Mouse (Mus musculus) large intestine, adult 2 months (tissue): ENCODE measurements around the gene Brk1. TPM values are rescaled to one million over a fixed set of nuclear protein-coding genes. Genes with fewer than 3 reads are reported as not detected.
A peak's percentile ranks its signal among the peaks of the same experiment; 100 is the strongest.

ENCODE experiments used
- DNase-seq: peaks from one replicate; pipeline ENCODE4 v3.0.0-alpha.2; 2012; ENCODE audit warnings: low read depth, low spot score
- WGBS: fragments of 180-500 bp; shearing (Covaris S2); methylation state at CpG from one replicate; pipeline ENCODE4 v1.1.7; 2018; 5-methylcytosine and 5-hydroxymethylcytosine counted together
- polyA plus RNA-seq: library from polyadenylated mRNA; depleted of rRNA; stranded (reverse); fragments of >200 nt; gene quantifications from 2 replicates; pipeline ENCODE4 v1.2.3, GENCODE M21; 2012; rRNA removed

The Brk1 gene
- polyA plus RNA-seq, result 138 and 168 TPM in 2 replicates

DNA sequence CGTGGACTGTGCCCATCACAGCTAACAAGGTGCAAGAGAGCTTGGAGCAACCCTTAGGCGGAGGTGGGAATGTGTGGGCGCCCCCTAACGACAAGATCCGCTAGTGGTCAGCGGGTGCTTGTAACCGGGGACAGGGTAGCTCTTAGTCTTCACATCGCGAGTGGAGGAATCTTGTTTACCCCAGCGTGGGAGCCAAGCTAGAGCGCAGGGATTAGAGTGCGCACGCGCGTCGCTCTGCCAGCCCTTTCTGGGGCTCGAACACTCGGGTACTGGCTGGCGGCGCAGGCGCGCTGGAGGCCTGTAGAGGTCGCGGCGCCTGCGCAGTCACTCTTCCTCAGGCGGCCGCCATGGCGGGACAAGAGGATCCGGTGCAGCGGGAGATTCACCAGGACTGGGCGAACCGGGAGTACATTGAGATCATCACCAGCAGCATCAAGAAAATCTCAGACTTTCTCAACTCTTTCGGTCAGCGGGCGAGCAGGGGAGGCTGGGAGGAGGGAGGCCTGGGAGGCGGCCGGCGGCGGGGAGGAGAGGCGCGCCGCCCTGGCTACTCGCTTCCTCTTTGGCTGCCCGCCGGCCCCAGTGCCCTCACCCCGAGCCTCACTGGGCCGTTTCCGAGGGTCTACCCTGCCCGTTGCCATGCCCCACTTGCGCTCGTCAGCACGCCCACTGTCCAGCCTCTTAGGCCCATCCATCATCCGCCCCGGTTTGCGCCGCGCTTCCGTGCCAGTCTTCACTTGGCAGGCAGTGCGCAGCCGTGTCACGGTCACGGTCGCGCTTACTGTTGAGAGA, at the start of gene Brk1:
Brk1 (plus strand) TSS at position 341 of the 792 bp plus-strand sequence.
- under 1% methylated on average over 64 of the region's 65 CpGs for WGBS
- peak; percentile 57 for DNase-seq

DNA sequence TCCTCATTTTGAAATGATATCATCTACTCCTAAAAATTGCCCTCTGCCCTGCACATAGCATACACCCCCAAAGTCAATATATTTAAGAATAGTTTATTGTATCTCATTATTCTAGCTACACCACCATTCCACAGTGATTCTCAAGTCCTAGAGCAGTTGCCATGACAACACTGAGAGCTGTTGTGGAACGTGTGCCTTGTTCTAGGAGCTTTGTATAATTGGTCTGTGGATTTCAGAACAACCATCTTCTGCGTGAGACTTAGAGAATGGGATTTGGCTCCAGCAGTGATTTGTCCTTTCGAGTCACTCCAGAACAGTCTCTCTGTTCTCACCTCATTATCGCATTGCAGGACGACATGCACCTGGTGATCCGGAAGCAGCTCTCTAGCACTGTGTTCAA, 44.8 kb upstream of the Brk1 start:
- WGBS, result 63% methylated on average over 6 of the region's 6 CpGs
- no peak for DNase-seq

DNA sequence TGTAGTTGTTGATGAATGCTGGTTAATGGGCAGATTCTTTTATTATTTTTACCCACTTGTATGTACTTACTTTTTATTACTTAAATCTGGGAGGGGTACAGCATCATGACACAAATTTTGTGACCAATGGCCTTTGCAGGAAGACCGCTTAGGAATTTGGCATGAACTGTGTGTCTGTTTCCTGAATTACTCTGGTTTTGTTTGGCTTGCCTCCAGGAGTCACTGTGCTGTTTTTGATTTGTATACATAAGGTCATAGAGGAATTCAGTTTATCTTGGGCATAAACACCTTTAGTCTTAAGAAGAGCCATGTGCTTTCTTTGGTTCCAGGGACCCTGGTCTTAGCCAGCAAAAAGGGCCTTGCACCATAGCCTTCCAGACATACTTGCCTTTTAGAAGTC, 40.0 kb upstream of the Brk1 start:
- 57% methylated on average over 1 of the region's 1 CpGs for WGBS
- no peak for DNase-seq

DNA sequence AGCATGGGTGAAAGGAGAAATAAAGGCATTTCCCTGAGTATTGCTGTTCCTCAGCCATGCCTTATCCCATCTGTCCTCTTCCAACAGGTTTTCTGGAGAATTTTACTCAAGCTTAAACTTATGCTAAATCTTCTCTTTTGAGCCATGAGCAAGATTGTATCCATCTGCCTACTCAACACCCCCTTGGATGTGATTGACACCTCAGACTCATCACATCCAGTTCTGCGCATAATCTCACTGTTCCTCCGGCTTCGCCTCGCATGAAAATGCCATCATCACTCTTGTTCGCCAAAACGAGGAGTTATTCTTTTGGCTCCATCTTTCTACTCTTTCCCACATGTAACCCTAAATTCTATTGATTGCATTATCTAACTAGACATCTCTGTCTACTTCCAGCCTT, 28.5 kb upstream of the Brk1 start:
- WGBS, result over 99% methylated on average over 6 of the region's 6 CpGs
- no peak for DNase-seq

DNA sequence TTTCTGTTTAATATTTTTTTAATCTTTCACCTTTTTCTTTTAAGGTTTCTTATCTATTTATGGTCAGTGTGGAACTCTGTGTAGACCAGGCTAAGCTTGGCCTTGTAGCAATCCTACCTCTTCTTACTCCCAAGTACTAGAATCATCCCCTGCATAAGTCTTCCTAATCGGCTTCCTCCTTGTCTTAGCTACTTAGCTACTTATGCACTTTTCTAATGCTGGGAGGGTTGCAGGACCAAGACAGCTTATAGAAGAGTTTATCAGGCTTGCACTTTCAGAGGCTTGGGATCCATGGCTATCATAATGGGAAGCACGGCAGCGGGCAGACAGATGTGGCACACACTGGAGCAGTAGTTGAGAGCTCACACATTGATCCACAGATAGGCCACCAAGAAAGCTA, 25.3 kb upstream of the Brk1 start:
- DNase-seq, result no peak
- WGBS, result 95% methylated on average over 3 of the region's 3 CpGs

DNA sequence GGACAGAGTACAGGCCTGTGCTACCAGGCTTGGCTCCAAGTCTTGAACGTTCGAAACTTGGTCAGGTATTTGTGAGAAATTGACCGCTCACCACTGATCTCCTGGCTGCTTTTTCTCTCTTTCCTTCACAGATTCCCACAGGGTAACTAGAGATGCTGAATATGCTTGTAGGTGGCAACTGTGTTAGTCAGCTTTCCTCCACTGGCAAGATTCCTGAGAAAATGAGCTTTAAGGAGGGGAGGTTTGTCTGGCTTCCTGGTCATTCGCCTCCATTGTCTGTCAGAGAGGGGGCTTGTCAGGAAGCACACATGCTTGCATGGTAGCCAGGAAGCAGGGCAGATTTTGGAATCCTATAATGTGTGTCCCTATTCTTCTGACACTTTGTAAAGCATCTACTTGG, 21.5 kb upstream of the Brk1 start:
- WGBS, result 85% methylated on average over 4 of the region's 4 CpGs
- no peak for DNase-seq

DNA sequence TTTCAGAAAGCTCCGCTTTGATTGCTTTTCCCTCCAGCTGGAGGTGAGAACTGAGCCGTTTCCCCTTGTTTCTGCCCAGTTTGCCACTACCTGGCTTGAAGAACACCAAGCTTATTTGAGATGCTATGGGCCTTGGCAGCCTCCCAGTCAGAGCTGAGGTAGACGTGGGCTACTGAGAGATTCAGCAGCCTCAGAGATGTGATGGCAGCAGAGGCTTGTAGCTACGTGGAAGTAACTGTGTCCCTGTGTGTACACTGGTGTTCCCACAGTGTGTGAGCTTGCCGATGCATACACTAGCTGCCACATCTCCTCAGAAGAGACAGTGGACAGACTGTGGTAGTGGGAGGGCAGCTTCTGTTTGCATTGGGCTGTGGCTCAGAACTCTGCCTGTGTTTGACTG, 19.5 kb upstream of the Brk1 start:
- 90% methylated on average over 5 of the region's 5 CpGs for WGBS
- DNase-seq, result no peak

DNA sequence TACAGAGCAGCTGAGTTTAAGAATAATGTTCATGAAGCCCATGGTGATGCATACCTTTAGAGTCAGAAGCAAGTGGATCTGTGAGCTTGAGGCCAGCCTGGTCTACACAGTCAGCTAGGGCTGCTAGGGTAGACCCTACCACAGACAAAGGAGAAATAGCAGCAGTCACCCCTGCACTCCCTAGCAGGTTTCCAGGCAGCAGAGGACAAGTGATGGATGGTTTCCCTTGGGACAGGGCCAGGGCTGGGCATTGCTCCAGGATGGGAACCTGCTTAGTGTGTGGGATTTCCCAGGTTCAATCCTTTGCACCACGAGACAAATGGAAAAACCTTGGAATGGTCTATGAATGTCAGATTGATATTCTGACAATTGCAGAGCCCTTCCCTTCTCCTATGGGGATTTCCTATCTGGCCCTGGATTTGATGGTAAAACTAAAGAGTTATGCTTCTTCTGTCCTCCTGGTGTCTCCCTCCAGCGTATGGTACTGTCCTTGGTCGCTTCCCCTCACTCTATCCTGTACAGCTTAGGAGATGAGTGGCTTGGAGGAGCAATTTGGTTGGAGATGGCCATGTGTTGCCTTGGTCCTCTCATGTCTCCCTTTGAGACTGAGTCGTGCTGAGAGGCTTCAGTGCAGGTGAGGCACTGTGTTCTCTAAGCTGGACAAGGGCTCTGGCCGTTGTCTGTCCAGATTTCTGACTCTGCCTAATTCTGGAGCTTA, 17.9 kb upstream of the Brk1 start:
- DNase-seq, result no peak
- WGBS, result 58% methylated on average over 5 of the region's 5 CpGs

DNA sequence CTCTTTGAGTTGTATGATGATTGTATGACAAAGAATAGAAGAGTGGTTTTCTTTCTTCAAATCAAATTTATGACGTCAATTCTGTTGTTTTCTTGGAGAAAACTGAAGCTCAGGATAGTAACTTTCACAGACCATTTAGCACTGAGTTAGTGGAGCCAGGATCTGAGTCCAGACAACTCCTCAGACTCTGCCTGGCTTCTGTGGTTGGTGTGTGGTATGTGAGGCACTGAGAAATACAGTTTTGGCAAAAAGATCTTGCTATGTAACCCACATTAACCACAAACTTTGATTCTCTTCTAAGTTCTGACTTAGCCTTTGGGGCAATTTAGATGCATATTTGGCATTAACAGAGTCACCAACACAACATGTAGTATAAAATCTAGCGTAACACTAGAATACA, 11.9 kb upstream of the Brk1 start:
- 95% methylated on average over 2 of the region's 2 CpGs for WGBS
- DNase-seq, result no peak

DNA sequence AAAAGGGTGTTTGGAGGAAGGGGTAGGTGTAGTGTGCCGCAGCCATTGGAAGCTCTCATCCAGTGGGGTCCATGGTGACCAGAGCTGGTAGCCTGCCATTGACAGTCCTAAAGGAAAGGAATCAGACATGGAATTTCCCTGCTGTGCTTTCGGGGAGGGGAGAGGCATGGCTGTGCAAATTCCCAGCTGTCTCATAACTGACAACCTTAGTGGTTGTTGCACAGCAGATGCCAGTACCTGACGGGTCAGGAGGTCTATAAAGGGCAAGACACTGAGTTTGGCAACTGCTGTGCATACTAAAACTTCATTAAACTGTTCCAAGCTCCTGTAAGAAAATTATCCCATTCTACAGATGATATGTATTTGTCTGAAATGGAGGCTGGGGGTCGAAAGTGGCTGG, 6.6 kb upstream of the Brk1 start:
- 87% methylated on average over 4 of the region's 4 CpGs for WGBS
- DNase-seq, result no peak

DNA sequence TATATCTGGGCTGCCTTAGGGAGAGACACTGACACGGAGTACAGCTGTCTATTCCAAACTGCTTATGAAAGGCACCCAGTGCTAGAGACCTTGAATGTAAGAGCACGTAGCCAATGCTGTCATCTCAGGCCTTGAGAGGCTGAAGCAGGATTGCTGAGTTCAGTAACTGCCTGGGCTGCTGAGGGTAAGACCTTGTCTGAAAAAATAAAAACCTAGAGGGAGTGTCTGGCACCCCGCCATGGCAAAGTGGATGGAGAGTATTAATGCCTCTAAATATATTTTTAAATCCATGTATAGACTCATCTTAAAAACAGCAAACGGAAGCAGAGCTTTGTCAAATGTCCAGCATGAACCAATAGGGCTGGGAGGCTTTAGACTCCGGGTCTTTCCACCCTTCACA, 4.7 kb upstream of the Brk1 start:
- 81% methylated on average over 5 of the region's 5 CpGs for WGBS
- DNase-seq, result no peak

DNA sequence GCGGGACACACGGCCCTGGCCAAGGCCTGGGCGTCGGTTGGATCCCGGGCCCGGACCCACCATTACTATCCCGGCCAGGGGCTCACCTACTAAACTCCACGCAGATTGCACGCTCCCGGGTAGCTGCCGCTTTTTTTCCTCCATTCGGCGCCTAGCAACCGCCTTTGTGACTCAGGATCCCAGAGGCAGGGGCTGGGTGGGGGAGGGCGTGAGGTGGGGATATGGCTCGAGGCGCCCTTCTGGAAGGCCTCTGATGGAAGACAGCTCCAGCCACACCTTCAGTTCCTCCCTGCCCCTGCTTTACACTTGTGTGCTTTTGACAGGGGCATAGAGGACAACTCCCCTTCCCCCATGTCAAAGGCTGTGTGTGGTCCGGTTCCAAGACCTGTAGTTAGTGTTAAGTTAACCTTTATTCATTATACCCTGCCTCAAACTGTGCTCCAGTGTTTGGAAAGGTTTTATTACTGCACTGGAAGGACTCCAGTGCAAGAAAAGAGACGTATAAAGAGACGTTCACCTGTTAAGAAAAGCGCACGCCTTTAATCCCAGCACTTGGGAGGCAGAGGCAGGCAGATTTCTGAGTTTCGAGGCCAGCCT, 3.9 kb upstream of the Brk1 start, which contains the start of gene Fancd2os:
Fancd2os (minus strand) TSS at position 173 of the 597 bp plus-strand sequence.
- 42% methylated on average over 23 of the region's 23 CpGs for WGBS
- no peak for DNase-seq

DNA sequence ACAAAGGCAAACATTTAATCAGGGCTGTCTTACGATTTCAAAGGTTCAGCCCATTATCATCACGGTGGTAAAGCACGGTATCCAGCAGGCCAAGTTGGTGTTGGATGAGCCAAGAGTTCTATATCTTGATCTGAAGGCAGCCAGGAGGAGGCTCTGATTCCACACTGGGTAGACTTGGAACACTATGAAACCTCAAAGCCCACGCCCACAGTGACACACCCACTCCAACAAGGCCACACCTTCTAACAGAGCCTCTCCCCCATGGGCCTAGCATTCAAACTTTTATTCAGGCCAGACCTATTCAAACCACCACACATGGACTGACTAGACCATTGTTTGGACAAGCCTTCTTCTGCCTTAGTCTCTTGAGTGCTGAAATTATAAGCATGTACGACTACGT, 1.8 kb upstream of the Brk1 start:
- 78% methylated on average over 6 of the region's 6 CpGs for WGBS
- DNase-seq, result no peak

DNA sequence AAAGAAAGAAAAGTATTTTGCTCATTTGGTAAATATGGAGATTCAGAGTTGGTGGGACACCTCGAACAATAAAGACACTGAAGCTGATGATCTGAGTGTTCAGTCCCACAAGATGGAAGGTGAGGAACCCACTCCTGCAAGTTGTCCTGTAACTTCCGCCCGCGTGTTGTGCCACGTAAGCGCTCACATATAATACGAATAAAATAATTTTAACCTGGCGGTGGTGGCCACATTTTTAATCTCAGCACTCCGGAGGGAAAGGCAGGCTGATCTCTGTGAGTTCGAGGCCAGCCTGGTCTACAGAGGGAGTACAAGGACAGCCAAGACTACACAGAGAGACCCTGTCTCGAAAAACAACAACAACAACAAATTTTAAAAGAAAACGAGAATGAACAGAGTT, 579 bp upstream of the Brk1 start:
- 65% methylated on average over 12 of the region's 12 CpGs for WGBS
- no peak for DNase-seq

DNA sequence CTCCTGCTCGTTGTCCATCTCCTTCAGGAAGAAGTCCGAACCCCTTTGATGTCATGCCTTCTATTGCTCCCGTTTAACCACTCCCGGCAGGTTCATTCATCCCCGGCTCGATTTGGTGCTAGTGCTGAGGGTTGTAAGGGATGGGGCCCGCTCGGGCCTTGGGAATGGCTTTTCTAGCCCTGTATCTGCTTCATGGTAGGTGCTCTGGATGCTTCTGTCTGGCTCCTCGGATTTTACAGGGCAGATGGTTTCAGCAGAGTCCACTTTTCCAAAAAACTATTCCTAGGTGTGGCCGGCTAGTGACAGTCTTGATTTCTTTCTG, 613 bp downstream of the Brk1 start:
- WGBS, result 2% methylated on average over 10 of the region's 10 CpGs
- no peak for DNase-seq

DNA sequence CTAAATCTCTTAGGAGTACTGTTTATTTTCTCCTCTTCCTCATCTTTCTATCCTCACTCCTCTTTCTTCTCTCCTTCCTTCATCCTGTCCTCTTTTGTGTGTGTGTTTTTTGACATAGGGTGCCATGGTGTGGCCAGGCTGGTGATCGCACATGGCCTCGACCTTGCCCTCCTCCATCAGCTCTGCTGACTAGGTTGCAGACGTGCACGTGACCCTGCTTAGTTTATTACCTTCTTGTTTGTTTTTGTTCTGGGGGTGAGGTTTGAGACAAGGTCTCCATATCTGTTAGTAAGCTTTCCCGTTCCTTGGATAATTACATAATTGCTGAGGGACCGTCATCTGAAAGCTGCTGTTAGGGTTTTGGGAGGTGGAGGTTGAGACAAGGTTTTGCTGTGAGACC, 4.3 kb downstream of the Brk1 start:
- 26% methylated on average over 6 of the region's 6 CpGs for WGBS
- no peak for DNase-seq

DNA sequence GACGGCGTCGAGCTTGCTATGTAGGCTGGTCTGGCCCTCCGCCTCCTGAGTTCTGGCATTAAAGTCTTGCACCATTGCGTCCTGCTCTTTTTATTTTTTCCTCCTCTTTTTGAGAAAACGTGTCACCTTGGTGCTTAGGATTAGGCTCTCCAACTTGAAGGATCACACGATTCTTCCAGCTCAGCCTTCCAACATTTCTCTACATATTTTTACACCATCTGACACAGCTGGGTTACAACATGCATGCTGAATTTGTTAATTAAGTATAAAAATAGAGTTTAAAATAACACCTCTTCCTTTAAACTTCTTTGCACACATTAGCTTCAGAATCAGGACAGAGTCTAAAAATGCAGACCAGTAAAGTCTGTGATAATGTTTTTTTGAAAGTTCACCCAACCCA, 4.7 kb downstream of the Brk1 start:
- no peak for DNase-seq
- WGBS, result 66% methylated on average over 7 of the region's 7 CpGs

DNA sequence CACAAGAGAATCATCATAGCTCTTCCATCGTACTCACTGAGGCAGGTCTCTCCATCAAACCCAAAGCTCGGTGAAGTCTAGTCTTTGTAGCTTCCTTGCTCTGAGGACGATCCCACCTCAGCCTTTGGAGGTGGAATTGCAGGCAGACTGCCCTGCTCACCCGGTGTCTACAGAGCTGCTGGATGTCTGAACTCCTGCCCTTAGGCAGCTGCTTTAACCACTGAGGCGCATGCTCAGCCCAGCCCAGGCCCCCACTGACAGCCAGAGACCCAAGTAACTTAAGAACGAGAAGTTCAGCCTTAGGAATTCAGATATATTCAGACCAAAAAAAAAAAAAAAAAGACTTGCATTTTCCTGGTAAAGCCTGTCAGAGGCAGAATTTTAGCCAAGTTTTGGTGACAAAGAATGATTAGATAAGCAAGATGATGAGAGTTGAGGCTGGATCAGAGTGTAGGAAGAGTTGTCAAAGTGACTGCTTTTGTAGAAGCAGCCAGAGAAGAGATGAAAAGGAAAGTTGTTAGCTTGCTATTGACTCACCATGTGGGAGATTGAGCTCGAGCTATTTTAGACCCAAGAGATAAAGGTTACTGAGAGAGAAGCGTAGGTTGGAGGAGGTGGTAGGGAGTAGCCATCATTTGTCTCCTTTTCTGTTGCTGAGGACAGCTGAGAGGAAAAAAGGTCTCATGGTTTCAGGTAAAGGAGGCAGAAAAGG, 7.8 kb downstream of the Brk1 start:
- WGBS, result 88% methylated on average over 8 of the region's 8 CpGs
- DNase-seq, result no peak

DNA sequence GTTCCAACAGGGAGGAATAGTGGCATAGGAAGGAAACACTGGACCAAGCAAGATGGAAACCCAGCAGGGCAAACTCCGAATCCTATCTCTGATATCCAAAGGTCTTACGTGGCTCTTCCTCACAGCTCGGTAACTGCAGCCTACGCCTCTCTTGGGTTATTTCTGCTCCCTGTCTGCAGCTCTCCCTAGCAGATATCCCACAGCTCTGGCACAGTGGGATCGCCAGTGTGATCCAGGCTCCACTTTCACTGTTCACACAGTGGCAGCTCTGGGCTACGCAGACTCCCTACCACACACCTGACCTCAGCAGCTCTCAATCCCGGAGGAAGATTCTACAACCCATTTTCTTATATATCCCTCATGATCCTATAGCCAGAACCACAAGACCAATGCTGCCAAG, 9.6 kb downstream of the Brk1 start:
- 96% methylated on average over 7 of the region's 7 CpGs for WGBS
- DNase-seq, result no peak

DNA sequence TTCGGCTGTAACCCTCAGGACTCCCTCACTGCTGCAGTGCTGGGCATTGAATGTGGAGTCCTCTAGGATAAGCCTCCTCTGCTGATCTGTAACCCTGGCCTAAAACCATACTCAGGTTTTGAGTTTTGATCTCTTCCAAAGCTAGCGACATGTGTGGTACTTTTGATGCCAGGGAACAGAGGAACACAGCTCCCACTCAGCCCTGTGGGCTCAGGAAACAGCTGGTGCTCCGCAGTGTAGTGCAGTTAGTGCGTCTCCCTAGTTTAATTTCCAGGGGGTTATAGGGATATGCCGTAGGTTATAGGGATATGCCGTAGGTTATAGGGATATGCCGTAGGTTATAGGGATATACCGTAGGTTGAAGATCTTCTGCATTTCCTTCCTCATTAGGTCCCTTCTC, 10.4 kb downstream of the Brk1 start:
- DNase-seq, result no peak
- WGBS, result 96% methylated on average over 8 of the region's 8 CpGs
